Mouse (Mus musculus) megakaryocyte, embryonic 14.5 days (primary cell): Measurements from ENCODE around the gene Btaf1.

Experiments used
- FLI1 ChIP-seq: IDR thresholded peaks from 2 replicates; pipeline ENCODE4 v1.6.1; 2012; ENCODE audit warnings: low read length, inconsistent platforms, mixed read lengths
- GATA1 ChIP-seq: IDR thresholded peaks from 3 replicates; pipeline ENCODE4 v1.6.1; 2012; ENCODE audit warnings: mixed read lengths, low read length, inconsistent platforms, borderline replicate concordance

DNA sequence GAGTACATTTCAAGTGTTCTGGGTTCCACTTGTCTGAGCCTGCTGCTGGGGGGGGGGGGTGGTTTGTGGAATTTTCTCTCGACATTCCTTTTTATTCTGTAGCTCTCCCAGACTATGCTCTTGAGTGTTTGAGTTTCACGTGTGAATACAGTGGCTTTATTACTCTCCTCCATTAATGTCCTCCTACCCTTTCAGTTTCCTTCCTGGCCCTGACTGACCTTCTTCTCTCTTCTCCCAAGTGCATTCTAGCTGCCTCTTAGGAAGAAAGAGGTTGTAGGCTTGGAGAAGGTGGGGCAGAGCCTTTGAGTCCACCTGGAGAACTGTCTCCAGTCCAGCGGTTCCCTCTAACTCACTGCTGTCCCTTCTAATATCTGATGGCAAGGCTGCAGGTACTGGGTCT lies 2.9 kb upstream of the Btaf1 start:
- TF ChIP-seq FLI1 (no peak), GATA1 (no peak)
